Mouse (Mus musculus) mouse trophoblast stem cell (cell line): ENCODE data around the gene Spryd4.
"Not testable (repeated sequence)": the region's sequence is repeated elsewhere in the genome, so short reads cannot be mapped to it uniquely, and the experiment has no call there.

ENCODE experiments used
- in situ Hi-C, 2 experiments: fragments of 300-500 bp; cut with MseI, MboI; formaldehyde crosslinking; loops; 2 replicates in 1 of 2; 3 replicates in 1 of 2; pipeline ENCODE4 v1.15.1; 2025

The Spryd4 gene

DNA sequence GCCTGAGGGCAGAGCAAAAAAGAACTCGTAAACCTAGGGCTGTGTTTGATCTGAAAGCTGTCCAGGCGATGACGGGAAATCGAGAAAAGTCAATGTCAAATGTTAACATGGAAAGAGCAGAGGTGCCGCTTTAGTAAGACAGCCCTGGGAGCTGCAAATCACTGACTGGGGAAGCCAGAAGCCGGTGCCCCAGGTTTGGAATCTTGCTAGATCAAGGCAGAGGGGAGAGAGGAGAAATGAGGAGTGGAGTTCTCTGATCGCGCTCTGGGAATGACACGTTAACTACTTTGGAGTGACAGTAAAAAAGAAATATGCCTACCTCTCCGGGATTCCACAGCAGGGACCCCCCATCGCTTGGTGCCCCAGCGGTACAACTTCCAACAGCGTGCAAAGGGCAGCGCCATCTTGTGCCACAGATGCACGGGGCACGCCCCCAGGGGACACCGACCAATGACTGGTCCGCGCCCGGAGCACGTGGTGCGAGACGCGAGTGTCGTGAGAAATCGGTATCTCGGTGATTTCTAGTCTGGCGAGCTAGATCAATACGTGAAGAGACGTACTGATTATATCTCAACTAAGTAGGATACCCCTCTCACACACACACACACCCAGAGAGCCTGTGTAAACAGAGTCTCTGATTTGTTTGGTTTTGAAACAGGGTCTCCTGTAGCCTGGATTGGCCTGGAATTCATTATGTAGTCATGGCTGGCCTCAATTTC lies at the start of gene Spryd4:
Gene Spryd4 (minus strand): TSS at position 418 of the 719 bp plus-strand sequence.
- in situ Hi-C loops = no loop called here

DNA sequence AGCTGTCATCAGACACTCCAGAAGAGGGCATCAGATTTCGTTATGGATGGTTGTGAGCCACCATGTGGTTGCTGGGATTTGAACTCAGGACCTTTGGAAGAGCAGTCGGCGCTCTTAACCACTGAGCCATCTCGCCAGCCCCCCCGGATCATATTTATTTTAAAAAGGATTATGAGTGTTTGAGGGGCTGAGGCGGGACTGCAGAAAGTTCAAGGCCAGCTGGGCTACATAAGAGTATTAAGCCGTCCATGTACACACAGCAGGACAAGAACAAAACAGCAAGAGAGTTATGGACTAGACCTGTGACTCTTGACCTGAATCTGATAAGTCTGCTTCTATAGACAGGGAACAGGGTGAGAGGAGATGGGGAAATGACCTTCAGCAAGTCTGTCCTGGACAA lies 48.8 kb upstream of the Spryd4 start:
- in situ Hi-C loops = not testable (repeated sequence)

DNA sequence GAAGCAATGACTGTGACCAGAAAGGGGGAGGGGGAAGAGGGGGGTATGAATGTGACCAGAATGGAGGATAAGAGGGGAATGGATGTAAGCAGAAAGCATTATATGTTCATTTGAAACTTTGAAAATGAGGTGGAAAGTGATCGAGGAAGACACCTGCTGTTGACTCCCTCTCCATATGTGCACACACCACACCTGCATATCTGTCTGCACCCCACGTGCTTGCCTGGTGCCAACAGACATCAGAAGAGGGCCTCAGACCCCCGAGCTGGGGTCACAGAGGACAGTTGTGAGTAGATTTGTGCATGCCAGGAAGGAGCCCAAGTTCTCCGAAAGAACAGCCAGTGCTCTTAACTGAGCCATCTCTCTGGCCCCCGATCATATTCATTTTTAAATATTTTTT lies 48.3 kb upstream of the Spryd4 start:
- in situ Hi-C loops = no loop called here

DNA sequence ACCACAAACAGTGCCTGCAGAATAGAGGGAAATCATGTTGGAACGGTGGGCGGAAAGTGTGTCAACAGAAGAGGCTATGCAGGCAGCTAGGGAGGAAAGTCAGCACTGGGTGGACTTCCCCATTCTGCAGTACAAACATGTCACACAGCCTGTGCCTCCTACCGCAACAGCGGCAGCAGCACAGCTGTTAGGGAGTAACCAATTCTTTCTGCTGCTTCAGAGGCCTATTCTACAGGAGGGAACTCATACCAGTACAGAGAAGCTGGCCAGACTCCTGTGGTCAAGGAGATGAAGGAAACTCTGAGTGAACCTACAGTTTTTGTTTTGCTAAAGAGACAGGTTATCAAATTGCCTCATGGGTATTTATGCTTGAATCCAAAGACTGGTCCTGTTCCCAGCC lies 47.3 kb upstream of the Spryd4 start:
- in situ Hi-C loops = no loop called here

DNA sequence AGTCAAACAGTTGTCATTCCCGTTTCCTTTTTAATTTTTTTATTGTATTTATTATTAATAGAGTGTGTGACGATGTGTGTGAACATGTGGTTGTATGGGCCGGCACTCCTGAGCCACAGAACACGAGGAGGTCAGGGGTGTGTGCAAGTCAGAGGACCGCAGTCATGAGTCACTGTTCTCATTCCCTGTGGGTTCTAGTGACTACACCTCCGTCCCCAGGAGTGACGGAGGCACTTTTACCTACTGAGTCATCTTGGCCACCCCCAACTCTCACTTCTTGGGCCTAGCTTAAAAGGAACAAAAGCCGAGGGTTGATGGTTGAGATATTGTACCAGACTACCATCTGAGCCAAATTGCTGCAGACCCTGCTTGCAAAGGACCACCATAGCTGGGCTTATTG lies 44.7 kb upstream of the Spryd4 start:
- in situ Hi-C loops = no loop called here

DNA sequence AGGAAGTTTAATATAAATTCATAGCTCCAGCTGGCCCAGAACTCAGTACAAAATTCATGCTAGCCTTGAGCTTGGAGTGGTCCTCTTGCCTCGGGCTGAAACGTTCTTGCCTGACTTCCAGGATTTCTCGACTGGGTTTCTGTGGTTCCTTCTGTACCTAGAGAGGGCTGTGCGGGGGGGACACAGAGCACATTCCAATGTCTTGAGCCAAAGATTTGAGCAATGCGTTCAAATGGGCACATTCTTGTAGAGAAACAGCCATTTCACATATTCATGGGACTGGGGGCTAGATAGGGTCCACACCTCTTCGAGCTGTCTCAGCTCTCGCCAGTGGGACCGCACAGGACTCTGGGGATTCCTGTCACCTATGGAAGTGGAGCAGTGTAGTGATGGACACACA lies 44.3 kb upstream of the Spryd4 start:
- in situ Hi-C loops = no loop called here

DNA sequence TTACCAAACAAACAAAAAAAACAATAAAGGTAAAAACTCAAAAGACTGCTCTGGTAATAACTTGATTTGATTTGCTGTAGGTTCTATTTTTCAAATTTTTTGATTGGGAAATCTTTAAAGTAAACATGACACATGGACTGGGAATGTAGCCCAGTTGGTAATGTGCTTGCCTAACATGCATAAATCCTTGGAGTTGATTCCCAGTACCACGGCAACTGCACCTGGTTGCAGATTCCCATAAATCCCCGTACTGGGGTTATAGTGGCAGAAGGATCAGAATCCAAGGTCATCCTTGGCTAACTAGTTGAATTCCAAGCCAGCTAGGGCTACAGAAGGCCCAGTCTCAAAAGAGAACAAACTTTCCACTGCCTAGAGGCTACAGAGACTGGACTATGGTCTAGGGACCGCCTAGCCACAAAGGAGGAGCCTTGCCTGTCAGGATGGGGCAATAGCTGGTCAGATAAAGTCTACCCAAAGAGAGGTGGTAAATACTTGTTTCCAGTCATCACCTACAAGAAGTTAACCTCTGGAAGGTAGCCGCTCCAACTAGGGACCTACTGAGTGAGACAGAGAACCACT lies 42.2 kb upstream of the Spryd4 start, which contains the start of gene Apon:
Gene Apon (plus strand): TSS at position 420 of the 579 bp plus-strand sequence.
- in situ Hi-C loops = no loop called here

DNA sequence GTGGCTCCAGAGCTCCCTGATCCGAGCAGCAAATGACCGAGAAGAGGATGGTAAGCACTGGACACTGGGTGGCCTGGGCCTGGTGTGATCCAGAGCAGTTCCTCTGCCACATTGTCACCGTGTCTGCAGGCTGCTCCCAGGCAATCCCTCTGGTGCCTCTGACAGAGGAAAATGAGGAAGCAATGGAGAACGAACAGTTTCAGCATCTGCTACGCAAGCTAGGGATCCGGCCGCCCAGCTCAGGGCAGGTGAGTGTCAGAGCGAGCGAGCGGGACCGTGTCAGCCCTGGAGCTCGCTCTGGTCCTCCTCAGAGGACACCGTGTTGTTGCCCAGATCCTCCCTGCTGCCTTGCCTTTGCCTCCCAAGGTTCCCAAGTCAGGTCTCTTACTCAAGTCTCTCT lies 39.0 kb upstream of the Spryd4 start:
- in situ Hi-C loops = no loop called here

DNA sequence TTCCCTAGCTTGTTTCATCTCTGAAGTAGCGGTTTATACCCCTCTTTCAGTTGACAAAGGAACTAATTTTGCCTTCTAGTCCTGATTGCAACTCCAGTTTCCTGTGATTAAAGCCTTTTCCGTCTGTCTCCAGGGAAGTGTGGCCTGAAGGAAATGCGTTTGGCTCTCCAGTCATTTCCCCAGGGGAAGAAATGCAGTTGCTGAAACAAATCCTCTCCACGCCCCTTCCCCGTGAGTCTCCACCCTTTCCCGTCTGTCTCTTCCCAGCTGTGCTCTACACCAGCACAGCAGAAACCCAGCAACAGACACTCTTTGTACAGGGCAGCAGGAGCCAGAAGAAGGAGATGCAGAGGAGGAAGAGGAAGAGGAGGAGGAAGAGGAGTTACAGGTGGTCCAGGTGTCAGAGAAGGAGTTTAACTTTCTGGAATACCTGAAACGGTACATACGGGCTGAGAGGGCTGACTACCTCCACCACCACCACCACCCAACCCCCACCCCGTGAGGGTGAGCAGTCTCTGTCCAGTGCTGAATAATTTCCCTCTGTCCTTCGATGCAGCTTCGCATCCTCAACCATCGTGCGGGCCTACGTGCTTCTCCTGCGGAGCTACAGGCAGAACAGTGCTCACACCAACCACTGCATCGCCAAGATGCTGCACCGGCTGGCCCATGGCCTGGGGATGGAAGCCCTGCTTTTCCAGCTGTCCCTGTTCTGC lies 35.6 kb upstream of the Spryd4 start:
- in situ Hi-C loops = no loop called here

DNA sequence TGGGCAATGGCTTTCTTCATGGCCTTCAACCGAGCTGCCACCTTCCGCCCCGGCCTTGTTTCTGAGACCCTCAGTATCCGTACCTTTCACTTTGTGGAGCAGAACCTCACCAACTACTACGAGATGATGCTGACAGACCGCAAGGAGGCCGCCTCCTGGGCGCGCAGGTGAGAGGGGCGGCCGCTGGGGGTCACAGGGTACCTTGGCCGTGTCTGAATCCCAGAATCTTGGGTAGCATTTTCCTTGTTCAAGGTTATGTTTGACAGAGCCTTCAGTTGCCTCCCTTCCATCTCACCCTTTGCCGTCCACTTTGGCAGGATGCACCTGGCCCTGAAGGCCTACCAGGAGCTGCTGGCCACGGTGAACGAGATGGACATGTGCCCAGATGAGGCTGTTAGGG lies 32.5 kb upstream of the Spryd4 start:
- in situ Hi-C loops = no loop called here

DNA sequence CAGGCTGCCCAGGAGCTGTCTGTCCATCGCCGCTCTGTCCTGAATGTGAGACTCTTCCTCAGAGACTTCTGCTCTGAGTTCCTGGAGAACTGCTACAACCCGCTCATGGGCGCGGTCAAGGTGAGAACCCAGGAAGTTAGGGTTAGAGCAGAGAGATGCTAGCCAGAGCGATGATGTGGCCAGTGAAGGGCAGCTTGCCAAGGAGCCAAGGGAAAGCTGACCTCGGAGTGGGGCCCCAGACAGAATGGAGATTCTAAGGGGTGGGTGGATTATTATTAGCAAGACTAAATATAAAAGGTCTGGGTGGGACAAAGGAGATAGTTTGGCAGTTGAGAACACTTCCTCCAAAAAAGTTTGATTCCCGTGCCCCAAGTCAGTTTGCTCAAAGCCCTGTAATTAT lies 31.6 kb upstream of the Spryd4 start:
- in situ Hi-C loops = no loop called here

DNA sequence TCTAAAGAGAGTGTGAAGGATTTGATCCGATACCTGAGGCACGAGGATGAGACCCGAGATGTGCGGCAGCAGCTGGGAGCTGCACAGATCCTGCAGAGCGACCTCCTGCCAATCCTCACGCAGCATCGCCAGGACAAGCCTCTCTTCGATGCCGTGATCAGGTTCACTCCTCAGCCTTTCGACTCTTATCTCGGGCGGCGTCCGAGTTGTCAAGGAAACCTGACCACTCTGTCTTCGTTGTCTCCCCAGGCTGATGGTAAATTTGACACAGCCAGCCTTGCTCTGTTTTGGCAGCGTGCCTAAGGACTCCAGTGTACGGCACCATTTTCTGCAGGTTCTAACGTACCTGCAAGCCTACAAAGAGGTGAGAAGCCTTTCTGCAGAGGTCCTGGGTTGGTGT lies 28.5 kb upstream of the Spryd4 start:
- in situ Hi-C loops = no loop called here

DNA sequence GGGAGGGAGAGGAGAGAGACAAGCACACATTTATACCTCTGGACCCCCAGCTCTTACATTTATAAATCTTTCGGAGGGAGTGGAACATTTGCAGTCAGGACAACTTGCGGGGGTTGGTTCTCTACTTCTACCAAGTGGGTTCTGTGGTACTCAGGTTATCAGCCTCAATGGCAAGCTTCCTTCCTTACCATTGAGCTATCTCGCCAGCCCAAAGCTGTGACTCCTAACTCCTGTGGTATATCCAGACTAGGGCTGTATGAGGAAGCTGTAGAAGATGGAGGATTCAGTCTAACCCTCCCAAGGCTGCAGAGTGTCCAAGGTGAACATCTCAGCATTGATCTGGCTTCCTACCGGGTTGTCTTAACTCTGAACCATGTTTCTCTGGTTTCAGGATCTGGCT lies 27.5 kb upstream of the Spryd4 start:
- in situ Hi-C loops = no loop called here

DNA sequence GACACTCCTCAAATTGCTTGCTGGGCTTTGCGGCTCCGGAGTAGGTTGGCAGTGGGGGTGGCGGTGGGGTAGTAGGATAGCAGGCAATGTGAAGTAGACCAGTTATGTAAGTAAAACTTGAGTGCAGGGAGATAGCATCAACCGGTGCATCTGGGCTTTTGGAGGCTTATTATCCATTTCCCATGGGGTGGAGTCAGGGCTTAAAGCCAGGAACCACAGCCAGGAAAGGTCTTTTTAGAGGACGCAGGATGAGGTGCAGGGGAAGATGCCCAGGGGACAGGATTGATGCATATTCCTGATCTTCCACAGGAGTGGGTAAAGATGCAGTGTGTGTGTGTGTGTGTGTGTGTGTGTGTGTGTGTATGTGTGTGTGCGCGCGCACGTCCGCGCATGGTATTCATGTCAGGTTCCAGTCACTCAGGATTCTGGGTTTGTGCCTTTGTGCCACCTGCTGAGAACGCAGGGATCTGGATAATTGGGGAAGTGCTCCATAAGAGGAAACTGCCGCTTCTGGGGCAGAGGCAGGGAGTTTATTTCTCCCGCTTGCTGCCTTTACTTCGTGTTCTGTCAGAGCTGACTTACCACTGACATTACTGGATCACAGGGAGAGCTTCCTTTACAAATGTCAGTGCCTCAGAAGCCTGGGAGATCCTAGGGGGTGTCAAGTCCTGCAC lies 26.3 kb upstream of the Spryd4 start:
- in situ Hi-C loops = no loop called here

DNA sequence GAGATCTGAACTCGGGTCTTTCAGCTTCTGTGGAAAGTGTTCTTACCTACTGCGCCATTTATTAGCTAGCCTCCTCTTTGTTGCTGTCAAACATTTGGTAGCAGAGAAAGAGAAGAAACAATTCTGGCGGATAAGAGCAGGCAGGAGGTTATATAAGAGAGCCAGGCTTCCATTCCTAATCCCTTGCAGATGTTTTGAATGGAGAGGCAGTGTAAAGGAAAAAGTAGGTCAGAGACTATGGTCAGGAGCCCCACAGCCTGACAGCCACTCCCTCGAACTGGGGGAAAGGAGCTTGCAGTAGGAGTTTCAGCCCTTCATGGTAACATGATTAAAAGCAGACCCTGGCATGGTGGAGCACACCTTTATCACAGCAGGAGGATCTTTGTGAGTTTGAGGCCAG lies 24.7 kb upstream of the Spryd4 start:
- in situ Hi-C loops = no loop called here

DNA sequence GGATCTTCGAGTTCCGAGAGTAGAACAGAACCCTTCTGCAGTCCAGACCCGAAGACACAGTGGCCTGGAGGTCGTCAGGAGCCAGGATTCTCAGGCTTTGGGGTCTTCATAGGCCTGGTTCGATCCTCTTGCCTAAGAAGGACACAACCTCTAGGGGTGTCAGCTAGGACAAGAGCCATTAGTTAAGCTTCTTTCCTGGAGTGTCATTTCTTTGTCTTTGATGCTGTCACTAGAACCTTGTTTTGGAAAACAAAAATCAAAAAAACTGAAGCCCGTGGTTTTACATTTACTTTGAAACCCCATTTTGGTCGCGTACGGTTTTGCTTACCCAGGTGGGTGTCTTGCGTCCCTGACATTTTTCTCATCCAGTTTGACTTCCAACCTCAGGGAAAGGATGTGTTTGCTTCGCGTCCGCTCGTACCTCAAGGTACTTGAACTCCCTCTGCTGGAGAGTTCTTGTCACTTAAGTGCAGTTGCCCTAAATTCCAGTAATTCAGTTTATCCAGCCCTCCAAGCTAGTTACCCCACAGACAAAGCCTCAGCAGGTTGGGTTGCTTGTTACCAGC lies 20.9 kb upstream of the Spryd4 start:
- in situ Hi-C loops = no loop called here

DNA sequence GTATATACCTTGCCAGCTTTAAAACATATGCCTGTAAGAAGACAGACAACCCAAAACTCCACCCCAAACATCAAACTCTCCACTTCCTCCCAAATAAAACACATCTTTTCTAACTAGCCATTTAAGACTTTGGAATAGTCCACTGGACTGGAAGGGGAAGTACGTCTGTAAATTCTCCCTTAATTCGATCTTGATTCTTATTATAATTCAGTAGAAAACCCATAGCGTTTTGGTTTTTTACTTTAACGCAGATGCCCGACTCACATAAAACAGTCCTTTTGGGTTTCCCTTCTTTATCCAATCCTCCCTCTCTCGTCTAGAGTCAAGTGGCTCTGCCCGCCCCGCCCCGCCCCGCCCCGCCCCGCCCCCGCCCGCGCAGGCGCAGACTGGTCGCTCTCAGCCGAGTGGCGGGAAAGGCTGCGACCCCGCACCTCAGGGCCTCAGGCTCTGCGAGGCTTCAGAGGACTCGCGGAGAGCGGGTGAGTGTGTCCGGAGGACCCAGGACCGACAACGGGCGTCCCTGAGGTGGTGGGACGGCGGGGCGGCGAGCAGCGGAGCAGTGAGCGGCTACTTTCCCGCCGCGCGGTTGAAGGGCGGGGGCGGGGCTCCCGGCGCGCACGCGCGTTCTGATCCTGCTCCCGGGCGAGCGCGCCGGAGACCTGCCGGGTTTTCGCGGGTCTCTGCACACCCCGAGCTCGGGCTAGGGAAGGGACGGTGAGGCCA lies 20.3 kb upstream of the Spryd4 start, which contains the start of gene Timeless:
Gene Timeless (plus strand): TSS at position 369 of the 723 bp plus-strand sequence.
- in situ Hi-C loops = no loop called here

DNA sequence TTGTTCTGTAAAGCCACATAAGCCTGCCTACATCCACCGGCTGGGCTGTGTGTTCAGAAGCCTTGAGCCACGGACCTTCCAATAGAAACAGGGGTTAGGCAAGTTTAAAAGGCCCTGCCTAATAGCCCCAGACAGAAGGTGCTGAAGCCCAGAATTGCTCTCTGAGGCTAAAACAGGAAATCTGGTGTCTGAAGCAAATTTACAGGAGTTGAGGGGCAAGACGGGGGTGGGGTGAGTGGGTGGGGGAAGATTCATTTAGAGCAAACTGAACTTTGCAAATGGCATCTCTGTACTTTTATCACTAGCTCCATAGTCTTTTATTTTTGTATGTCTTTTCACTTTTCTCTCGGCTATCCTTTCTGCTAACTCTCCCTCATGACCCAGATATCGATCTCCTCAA lies 19.5 kb upstream of the Spryd4 start:
- in situ Hi-C loops = no loop called here

DNA sequence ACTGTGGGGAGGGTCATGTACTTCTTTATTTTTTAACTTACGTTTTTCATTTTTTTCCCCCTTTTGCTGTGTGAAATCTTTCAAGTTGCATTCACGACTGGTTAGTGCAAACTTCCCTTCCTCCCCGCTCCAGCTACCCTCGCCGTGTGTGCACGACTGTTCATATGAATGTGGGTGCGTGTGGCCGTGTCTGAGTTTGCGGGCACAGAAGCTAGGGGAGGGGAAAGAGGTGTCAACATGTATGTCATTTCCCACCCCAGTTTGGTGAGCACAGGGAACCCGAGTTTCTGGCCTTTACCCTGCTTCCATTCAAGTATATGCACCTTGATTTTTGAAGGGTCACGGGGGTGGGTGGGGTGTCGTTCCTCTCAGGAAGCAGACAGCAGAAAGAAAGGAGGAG lies 19.0 kb upstream of the Spryd4 start:
- in situ Hi-C loops = no loop called here

DNA sequence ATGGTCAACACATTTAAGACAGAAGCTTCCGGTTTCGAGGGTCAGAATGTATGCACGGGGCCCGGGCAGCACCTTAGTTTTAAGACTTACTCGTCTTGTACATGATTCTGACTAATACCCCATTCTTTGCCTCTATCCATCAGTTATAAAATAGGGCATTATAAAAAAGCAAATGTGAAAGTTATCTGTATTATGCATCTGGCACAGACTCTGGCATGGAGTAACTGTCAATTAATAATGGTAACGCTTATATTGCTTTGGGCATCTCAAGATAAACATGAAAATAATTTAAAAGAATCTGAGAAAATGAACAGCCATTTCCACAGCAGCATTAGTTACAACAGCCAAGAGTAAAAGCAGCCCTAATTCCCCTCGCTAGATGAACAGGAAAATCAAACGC lies 16.4 kb upstream of the Spryd4 start:
- in situ Hi-C loops = no loop called here

DNA sequence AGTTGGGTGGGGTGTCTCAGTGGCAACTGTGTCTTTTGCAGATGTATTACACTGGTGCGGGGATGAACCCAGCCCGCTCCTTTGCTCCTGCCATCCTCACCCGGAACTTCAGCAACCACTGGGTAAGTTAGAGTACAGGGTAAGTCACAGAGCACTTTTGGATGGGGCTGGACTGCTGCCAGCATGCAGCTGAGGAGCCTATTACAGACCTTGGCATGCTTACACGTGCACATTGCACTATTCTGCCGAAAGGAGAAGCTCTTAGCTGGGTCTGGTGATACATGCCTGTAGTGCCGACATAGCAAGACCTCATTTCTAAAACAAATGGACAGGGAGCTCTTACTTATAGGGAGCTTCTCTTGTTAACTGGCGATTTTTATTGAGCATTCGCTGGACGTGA lies 16.0 kb upstream of the Spryd4 start:
- in situ Hi-C loops = no loop called here
